Mouse (Mus musculus) megakaryocyte, adult 5-6 weeks (primary cell): ENCODE results near the gene Dhx34. TPM values are rescaled to one million over a fixed set of nuclear protein-coding genes. Genes with fewer than 3 reads are reported as not detected.
A peak's percentile ranks its signal among the peaks of the same experiment; 100 is the strongest.

Experiments
- ATAC-seq: 2 replicates; pipeline ENCODE4 v1.8.0; 2016; ENCODE audit warnings: mild to moderate bottlenecking, inconsistent platforms; ENCODE audit not compliant: poor library complexity, severe bottlenecking
- total RNA-seq, 2 experiments: library from RNA; stranded (forward) in 1 of 2; stranded (reverse) in 1 of 2; fragments of 153-499, 151-499 nt in 1 of 2; fragments of 221-1000, 200-1000 nt in 1 of 2; gene quantifications; 2 replicates each; pipeline versions ENCODE4 v1.2.3 to v1.2.4; 2015 to 2017

The Dhx34 gene
- total RNA-seq, 2 experiments from 2014 or later = 8.3 to 9.5 TPM

DNA sequence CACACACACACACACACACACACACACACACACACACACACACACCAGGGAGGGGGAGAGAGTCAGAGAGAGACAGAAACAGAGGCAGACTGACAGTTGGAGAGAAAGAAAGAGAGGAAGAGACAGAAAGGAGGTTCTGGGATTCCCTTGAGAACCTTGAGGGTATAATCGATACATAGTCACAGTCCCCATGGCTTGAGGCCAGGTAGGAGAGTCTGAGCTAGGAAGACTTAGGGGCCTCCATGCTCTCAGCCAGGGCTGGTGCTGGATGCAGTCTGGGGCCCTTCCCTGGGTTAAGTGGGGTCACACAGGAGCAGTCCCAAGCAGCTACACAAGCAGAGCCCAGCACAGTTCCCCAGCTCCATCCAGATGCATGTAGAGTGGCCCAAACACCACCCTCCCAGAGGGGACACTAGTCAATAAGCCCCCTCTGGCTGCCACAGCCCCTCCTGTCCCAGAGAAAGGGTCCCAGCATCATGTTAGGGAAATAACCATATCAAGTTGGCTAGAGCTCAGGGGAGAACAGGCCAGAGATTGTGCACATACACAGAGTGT is 49.2 kb downstream of the Dhx34 start:
- ATAC-seq = no peak

DNA sequence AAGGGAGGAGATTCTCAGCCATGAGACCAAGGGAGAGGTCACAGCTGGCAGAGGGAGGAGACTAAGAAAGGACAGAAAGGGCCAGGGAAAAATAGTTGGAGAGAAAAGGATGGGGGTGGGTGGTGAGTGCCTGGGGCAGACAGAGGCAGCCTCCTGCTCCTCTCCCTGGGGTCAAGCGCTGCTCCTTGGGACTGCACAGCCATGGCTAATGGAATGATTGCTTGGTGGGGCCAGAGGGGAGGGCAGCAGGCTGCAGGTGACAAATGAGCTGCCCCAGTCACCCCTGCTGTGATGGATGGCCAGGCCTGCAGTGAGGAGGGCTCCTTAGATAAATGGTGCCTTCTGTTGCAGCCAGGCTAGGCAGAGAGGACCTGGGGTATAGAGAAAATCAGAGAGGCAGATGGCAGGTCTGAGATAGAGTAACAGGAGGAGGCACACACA is 49.7 kb downstream of the Dhx34 start:
- no peak for ATAC-seq

DNA sequence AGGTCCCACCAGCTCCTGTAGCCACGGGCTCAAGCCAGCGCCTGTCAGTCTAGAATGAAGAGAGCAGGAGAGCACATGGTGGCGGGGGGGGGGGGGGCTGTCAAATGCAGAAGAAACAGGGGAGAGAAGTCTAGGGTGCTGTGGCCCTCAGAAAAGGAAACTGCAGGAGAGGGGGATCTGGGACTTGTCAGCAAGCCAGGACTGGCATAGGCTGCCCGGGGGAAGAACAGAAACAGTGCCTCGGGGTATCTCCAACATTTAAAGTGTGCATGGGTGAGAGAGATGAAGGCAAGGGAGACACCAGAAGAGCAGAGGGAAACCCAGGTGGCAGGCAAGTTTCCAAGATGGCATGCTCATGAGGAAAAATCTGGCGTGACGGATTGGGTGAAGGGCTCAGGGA is 59.8 kb downstream of the Dhx34 start:
- no peak for ATAC-seq

DNA sequence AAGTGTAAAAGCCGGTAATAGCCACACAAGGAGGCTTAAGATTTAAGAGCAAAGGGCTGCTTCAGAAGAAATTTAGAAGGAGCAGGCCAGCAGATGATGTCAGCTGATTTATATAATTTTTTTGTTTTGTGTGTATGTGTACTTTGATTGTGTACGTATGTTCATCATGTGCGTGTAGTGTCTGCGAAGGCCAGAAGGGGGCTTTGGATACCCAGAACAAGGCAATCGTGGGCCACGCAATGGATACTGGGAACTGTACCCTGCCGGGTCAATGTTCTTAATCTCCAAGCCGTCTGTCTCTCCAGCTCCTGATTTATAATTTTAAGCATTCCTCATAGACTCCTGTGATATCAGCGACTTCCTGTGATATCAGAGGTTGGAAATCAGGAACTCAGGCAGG is 60.5 kb downstream of the Dhx34 start:
- ATAC-seq = no peak

DNA sequence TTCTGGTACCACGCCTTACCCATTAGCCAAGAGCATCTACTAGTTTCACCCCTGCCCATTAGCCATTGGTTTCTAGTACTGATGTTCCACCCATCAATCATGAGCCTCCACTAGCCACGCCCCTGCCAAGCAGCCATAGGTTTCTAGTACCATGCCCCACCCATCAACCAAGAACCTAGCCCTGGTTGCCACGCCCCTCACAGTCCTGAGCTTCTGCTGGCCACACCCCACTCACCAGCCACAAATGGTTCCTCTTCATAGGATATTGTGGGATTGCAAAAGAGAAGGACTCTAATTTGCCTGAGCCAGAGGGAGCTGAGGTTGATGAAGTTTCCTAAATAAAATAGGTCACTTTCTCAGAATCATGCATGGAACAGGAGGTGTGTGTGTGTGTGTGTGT is 61.1 kb downstream of the Dhx34 start:
- ATAC-seq = peak; percentile 89

DNA sequence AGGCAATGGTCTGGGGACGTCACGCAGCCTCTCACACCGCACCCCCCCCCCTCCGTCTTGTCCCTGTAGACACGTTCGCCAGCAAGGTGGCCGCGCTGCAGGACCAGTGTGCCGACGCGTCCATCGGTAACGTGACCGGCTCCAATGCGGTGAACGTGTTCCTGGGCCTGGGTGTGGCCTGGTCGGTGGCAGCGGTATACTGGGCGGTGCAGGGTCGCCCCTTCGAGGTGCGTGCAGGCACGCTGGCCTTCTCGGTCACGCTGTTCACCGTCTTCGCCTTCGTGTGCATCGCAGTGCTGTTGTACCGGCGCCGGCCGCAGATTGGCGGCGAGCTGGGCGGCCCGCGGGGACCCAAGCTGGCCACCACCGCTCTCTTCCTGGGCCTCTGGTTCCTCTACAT is 63.1 kb downstream of the Dhx34 start:
- no peak for ATAC-seq

DNA sequence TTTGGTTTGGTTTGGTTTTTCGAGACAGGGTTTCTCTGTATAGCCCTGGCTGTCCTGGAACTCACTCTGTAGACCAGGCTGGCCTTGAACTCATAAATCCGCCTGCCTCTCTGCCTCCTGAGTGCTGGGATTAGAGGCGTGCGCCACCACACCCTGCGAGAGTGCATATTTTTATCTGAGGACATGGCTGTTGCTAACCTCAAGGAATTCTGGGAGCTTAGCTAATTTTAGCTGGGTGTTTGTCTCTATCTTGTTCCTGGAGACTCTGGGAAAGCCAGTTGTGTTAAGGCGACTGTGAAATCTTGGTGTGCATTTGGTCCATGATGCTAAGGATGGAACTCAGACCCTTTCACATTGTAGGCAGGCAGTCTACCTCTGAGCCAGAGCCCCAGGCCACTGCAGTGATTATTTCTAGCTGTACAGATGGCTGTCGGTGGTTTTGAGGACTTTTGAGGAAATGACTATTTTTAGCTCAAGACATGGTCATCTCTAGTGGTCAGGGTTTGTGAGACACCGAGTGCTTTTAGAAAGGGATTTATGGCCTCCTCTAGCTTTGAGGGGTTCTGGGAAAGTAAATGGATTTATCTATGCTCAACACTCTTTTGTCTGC is 65.6 kb downstream of the Dhx34 start:
- ATAC-seq = no peak

DNA sequence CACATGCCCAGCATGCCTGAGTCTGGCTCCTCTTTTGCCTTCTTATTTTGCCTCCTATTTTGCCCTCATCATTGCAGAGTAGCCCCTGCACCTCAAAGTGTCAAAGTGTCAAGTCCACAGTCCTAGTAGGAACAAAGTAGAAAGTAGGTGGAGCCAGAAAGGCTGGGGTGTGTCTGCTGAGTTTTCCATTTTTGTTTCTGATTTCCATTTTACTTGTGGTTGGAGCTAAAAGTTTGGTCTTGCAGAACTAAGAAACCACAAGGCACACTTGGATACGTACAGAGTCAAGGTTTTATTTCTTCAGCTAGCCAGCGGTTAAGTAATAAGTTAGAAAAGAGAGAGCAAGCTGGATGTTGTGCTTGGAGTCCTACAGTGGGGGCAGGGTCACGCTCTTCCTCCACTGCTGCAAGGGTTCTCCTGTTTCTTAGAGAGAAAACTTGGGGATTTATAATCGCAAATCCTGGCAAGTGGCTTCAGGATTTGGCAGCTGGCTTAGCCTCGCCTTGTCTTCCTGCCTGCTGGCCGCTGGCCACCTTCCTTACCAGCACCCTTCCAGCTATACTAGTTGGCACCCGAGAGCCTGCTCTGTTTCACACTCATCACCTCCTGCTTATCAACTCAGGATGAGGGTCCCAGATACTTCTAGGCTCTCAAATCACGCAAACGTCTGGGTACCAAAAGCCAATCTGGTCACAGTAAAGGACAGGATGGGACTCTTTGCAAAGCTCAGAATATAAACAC is 66.5 kb downstream of the Dhx34 start:
- no peak for ATAC-seq

DNA sequence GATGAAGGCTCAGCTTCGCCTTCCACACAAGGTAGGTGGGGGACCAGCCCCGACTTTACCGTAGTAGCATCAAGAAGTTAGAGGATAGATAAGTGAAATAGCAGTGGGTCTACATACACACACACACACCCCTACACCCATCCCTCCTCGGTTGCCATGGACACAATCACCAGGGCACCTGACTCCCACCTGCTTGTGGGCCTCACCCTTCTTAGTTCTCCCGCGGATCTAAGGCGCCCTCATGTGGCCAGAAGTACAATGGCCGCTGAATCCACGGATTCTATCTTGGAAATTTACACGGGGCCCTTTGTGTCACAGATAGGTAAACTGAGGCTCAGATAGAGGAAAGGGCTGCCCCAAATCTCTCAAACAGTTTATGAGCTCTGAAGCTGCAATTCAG is 68.3 kb downstream of the Dhx34 start:
- ATAC-seq = peak; percentile 73

DNA sequence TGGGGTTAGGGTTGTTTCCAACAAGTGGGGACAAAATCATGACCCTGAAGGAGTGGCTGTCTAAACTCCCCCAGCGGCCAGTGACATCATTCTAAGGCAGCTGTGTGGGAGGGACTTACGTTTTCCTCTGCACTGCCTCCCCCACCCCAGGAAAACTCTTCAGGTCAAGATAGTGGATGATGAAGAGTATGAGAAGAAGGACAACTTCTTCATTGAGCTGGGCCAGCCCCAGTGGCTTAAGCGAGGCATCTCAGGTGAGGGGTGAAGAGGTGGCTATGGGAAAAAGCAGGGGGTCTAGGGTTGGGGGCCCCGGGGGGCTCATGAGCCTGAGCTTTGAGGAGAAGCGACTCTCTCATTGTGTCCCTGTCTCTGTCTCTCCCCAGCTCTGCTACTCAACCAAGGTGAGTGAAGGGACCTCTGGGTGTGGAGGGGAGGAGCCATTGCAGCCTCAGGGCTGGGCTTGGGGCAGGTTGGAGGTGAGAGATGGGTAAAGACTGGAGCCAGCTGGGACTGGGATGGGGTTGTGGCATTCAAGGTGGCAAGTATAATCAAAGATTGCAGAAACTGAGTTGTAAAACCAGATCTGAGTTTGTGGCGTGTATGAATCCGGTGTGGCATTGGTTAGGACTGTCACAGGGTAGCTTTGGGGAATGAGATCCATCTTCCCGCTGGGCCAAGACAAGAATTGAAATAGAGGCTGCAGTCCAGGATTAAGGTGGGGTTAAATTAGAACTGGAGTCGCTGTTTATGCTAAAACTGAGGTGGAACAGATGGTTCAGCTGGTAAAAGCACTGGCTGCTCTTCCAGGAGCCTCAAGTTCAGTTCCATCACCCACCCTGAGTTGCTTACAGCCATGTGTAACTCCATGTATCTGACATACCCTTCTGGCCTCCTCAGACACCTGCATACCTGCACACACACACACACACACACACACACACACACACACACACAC is 71.4 kb downstream of the Dhx34 start:
- no peak for ATAC-seq

DNA sequence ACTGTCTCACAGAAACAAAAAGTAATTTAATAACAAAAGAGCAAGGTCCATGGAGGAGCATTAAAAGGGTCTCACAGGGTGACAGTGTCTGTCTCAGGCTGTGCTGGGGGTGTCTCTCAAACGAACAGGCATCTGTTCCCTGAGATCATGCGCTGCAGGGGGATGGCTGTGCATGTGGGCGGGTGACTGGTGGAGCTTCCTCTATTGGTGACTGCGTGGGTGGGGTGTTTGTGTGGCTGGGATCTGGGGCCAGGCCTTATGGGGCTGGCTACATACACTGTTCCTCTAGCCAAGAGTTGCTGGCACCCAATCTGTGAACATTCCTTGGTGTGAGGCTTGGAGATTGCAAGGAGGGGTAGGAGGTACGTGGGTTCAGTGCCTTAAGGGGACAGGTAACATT is 72.6 kb downstream of the Dhx34 start:
- no peak for ATAC-seq

DNA sequence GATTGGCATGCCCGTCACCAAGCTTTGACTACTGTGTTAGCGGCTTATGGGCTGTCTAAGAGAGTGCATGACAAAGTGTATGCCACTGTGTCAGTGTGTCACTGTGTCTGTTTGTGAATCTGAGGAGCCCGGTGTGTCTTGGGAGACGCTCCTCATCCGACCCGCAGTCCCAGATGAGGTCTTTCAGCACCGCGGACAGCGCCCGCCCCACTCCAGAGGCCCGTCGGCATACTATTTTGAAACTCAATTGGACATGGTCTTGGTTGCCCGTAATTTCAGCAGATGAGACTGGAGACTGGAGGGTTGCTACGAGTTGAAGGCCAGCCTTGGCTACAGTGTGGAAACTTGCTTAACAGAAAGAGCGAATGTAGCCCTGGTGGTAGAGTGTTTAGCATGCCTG is 74.2 kb downstream of the Dhx34 start:
- no peak for ATAC-seq

Other genes with a start within 250 kb of the Dhx34 start
- gene Bicra, start 174.1 kb downstream of the Dhx34 start, total RNA-seq (2015) = 19.5 and 28.6 TPM in 2 replicates
- gene Bicra, start 174.1 kb downstream of the Dhx34 start, total RNA-seq (2017) = 1.9 and 2.8 TPM in 2 replicates
- gene Zfp541, start 160.2 kb downstream of the Dhx34 start, total RNA-seq (2015) = 0.16 and 0.27 TPM in 2 replicates
- 0.53 TPM in 1 of 2 replicates, not detected in the other for gene Zfp541, start 160.2 kb downstream of the Dhx34 start, total RNA-seq (2017)
- gene Napa, start 123.6 kb downstream of the Dhx34 start, total RNA-seq (2015) = 62.0 and 65.7 TPM in 2 replicates
- 39.8 and 39.9 TPM in 2 replicates for gene Napa, start 123.6 kb downstream of the Dhx34 start, total RNA-seq (2017)
- 8.9 and 9.9 TPM in 2 replicates for gene Kptn, start 102.1 kb downstream of the Dhx34 start, total RNA-seq (2015)
- gene Kptn, start 102.1 kb downstream of the Dhx34 start, total RNA-seq (2017) = 9.7 and 18.9 TPM in 2 replicates
- not detected in 2 replicates for gene Slc8a2, start 92.2 kb downstream of the Dhx34 start, total RNA-seq (2015)
- not detected in 2 replicates for gene Slc8a2, start 92.2 kb downstream of the Dhx34 start, total RNA-seq (2017)
- 0.89 and 1.9 TPM in 2 replicates for gene Meis3, start 46.9 kb downstream of the Dhx34 start, total RNA-seq (2015)
- gene Meis3, start 46.9 kb downstream of the Dhx34 start, total RNA-seq (2017) = not detected in 2 replicates
- 5.7 and 7.4 TPM in 2 replicates for gene C5ar2, start 22.1 kb upstream of the Dhx34 start, total RNA-seq (2015)
- 6.9 and 10.7 TPM in 2 replicates for gene C5ar2, start 22.1 kb upstream of the Dhx34 start, total RNA-seq (2017)
- 49.8 TPM in 2 replicates for gene C5ar1, start 37.5 kb upstream of the Dhx34 start, total RNA-seq (2015)
- gene C5ar1, start 37.5 kb upstream of the Dhx34 start, total RNA-seq (2017) = 13.6 and 22.2 TPM in 2 replicates
- gene Inafm1, start 51.6 kb upstream of the Dhx34 start, total RNA-seq (2015) = 7.3 and 8.7 TPM in 2 replicates
- 3.7 and 5.4 TPM in 2 replicates for gene Inafm1, start 51.6 kb upstream of the Dhx34 start, total RNA-seq (2017)
- 26.0 and 30.3 TPM in 2 replicates for gene Ccdc9, start 64.8 kb upstream of the Dhx34 start, total RNA-seq (2015)
- gene Ccdc9, start 64.8 kb upstream of the Dhx34 start, total RNA-seq (2017) = 117 and 121 TPM in 2 replicates
- gene Bbc3, start 86.4 kb upstream of the Dhx34 start, total RNA-seq (2015) = 1.5 and 3.3 TPM in 2 replicates
- gene Bbc3, start 86.4 kb upstream of the Dhx34 start, total RNA-seq (2017) = 1.1 and 3.0 TPM in 2 replicates
- 49.1 and 55.1 TPM in 2 replicates for gene Sae1, start 165.8 kb upstream of the Dhx34 start, total RNA-seq (2015)
- gene Sae1, start 165.8 kb upstream of the Dhx34 start, total RNA-seq (2017) = 267 and 278 TPM in 2 replicates
- gene Zc3h4, start 178.9 kb upstream of the Dhx34 start, total RNA-seq (2015) = 25.3 and 28.0 TPM in 2 replicates
- 20.6 and 34.0 TPM in 2 replicates for gene Zc3h4, start 178.9 kb upstream of the Dhx34 start, total RNA-seq (2017)
- 24.2 and 33.1 TPM in 2 replicates for gene Tmem160, start 230.7 kb upstream of the Dhx34 start, total RNA-seq (2015)
- gene Tmem160, start 230.7 kb upstream of the Dhx34 start, total RNA-seq (2017) = 10.7 and 12.8 TPM in 2 replicates